Comparison of ENCODE assay signal across 8 mouse cellular contexts in the genomic region with DNA sequence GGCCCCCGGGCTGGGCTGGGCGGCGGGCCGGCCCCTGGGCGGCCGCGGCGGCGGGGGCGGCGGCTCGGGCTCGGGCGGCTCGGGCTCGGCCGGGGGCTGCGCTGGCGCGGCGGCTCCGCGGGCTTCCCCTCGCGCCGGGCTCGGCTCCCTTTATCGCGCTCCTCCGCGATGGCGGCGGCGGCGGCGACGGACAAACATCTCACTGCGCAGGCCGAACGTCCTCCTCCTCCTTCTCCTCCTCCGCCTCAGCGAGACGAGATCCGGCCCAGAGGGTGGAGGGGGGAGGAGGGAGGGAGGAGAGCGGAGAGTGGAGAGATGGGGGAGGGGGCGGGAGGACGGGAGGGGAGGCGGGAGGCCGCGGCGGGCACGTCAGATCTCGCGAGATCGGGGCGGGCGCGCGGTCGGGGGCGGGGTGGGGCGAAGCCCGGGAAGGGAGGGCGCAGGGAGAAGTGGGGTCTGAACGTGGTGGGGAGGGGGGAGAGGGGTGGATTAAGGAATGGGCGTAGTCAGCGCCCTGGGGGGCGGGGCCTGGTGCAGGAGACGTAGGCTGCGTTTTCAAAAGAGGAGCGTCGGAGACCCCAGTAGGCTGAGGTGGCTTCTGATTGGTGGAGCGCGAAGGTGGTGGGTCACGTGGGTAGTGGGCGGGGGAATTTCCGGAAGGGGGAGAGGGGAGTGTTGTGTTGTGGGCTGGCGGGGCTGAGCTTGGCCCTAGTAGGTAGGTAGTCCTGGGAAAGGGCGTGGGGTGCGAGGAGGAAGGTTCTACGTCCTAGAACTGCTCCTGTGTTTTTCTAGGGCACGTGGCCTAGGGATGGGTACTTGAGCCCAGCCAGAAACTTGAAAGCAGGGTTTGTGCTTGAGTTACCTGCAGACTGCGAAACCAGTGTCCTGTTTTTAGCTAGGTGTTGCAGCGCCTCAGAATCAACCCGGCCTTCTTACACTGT. TPM values are rescaled to one million over a fixed set of nuclear protein-coding genes. Genes with fewer than 3 reads are reported as not detected.
DNase-seq lines count a peak whose midpoint lies in the region; ATAC-seq and TF ChIP-seq lines count a peak whose summit lies in the region.

A gene (minus strand): TSS at position 45 of the 941 bp plus-strand sequence.

- H3K9ac ChIP-seq in heart, embryonic 15.5 days: peak within 1 kb of the TSS; percentile 96
- H3K9ac ChIP-seq in liver, embryonic 14.5 days (replicated peaks): peak within 1 kb of the TSS; percentile 86
- H3K9ac ChIP-seq in neural tube, embryonic 11.5 days (ENCODE audit: low read length): peak within 1 kb of the TSS; percentile 96
- H3K9ac ChIP-seq in stomach, postnatal 0 days (ENCODE audit: low read length): peak within 1 kb of the TSS; percentile 98

- H3K4me3 ChIP-seq in forebrain, embryonic 10.5 days: peak within 1 kb of the TSS; percentile 86
- H3K4me3 ChIP-seq in heart, embryonic 15.5 days: peak within 1 kb of the TSS; percentile 96
- H3K4me3 ChIP-seq in liver, embryonic 14.5 days (ENCODE audit: insufficient read depth in 1 of 2, low read depth in 2 of 2, low read length in 2 of 2): peak within 1 kb of the TSS; percentile 82 to 96
- peak within 1 kb of the TSS; percentile 100 for H3K4me3 ChIP-seq in neural tube, embryonic 11.5 days (ENCODE audit: low read depth, low read length)
- peak within 1 kb of the TSS; percentile 93 for H3K4me3 ChIP-seq in stomach, postnatal 0 days (ENCODE audit: low read depth, low read length)

- no peak; the same call in 1 of the 2 replicates for TF ChIP-seq EP300 in liver, embryonic 14.5 days (IDR thresholded peaks at IDR 0.05; ENCODE audit: low read depth)
- peak; percentile 71 for TF ChIP-seq EP300 in stomach, postnatal 0 days (optimal IDR thresholded peaks at IDR 0.05)

- no peaks in the 10 kb centered on the region for H3K9me3 ChIP-seq in forebrain, embryonic 10.5 days
- no peaks in the 10 kb centered on the region for H3K9me3 ChIP-seq in heart, embryonic 15.5 days (replicated peaks)
- H3K9me3 ChIP-seq in liver, embryonic 14.5 days (ENCODE audit: control insufficient read depth, low read length): no peaks in the 10 kb centered on the region
- no peaks in the 10 kb centered on the region for H3K9me3 ChIP-seq in neural tube, embryonic 11.5 days (ENCODE audit: control insufficient read depth, low read length)
- H3K9me3 ChIP-seq in stomach, postnatal 0 days (ENCODE audit: control insufficient read depth, low read length): no peaks in the 10 kb centered on the region

- TF ChIP-seq CTCF in liver, embryonic 14.5 days (IDR thresholded peaks at IDR 0.05; ENCODE audit: low read depth): no peak
- TF ChIP-seq CTCF in stomach, postnatal 0 days (IDR thresholded peaks at IDR 0.05; ENCODE audit: low read depth): no peak

- peaks cover 30% of the 10 kb centered on the region for H3K4me1 ChIP-seq in forebrain, embryonic 10.5 days
- peaks cover 22% of the 10 kb centered on the region for H3K4me1 ChIP-seq in heart, embryonic 15.5 days (replicated peaks)
- H3K4me1 ChIP-seq in liver, embryonic 14.5 days (replicated peaks; ENCODE audit: control insufficient read depth in 2 of 2, insufficient read depth in 2 of 2, low read length in 1 of 2): peaks cover 0 to 12% of the 10 kb centered on the region in 2 experiments
- H3K4me1 ChIP-seq in neural tube, embryonic 11.5 days (ENCODE audit: control insufficient read depth, insufficient read depth, low read length): peaks cover 4% of the 10 kb centered on the region; the same call in 1 of the 2 replicates
- 0 out of 2 replicates have a peak, but pooled peaks cover 1% of the 10 kb centered on the region for H3K4me1 ChIP-seq in stomach, postnatal 0 days (replicated peaks; ENCODE audit: control insufficient read depth, insufficient read depth)

- peak; percentile 98 for ATAC-seq in heart, embryonic 15.5 days (replicated peaks; ENCODE audit: insufficient number of reproducible peaks, insufficient read depth, low FRiP score, low read depth)
- peak; percentile 84 for ATAC-seq in liver, embryonic 14.5 days (ENCODE audit: insufficient read depth)
- peak; percentile 98 for ATAC-seq in neural tube, embryonic 11.5 days (ENCODE audit: insufficient read depth, low FRiP score, low TSS enrichment)
- peak; percentile 96 for ATAC-seq in stomach, postnatal 0 days (ENCODE audit: low FRiP score, low TSS enrichment)

- H3K36me3 ChIP-seq in forebrain, embryonic 10.5 days (replicated peaks): no peaks in the 10 kb centered on the region; the same call in 1 of the 2 replicates
- no peaks in the 10 kb centered on the region for H3K36me3 ChIP-seq in heart, embryonic 15.5 days
- no peaks in the 10 kb centered on the region for H3K36me3 ChIP-seq in liver, embryonic 14.5 days (replicated peaks; ENCODE audit: control insufficient read depth, insufficient read depth, low read depth)
- no peaks in the 10 kb centered on the region for H3K36me3 ChIP-seq in neural tube, embryonic 11.5 days (ENCODE audit: control insufficient read depth, insufficient read depth, low read length)
- no peaks in the 10 kb centered on the region for H3K36me3 ChIP-seq in stomach, postnatal 0 days (ENCODE audit: control insufficient read depth, insufficient read depth, low read length)

- whole genome bisulfite sequencing in forebrain, embryonic 10.5 days: 2% methylated on average over 50 of the region's 85 CpGs
- WGBS in heart, embryonic 15.5 days: 2% methylated on average over 38 of the region's 85 CpGs
- WGBS in liver, embryonic 14.5 days (ENCODE audit: insufficient replicate concordance): under 1% methylated on average over 80 of the region's 85 CpGs
- WGBS in neural tube, embryonic 11.5 days: 2% methylated on average over 44 of the region's 85 CpGs
- WGBS in stomach, postnatal 0 days: 2% methylated on average over 42 of the region's 85 CpGs

- peak within 1 kb of the TSS; percentile 82 for H3K4me2 ChIP-seq in heart, embryonic 15.5 days
- H3K4me2 ChIP-seq in liver, embryonic 14.5 days (ENCODE audit: low read depth): peak within 1 kb of the TSS; percentile 82
- peak within 1 kb of the TSS; percentile 65 for H3K4me2 ChIP-seq in neural tube, embryonic 11.5 days (ENCODE audit: low read depth)
- peak within 1 kb of the TSS; percentile 68 for H3K4me2 ChIP-seq in stomach, postnatal 0 days (replicated peaks; ENCODE audit: low read depth)

- DNase-seq in CD8-positive naive resting alpha-beta T cell, adult 2 months (ENCODE audit: low read depth in 2 of 2, low spot score in 2 of 2): peak; percentile 95 to 96
- DNase-seq in c-Kit-positive CD71-negative TER-119-negative erythroid progenitor cells, embryonic 14.5 days (ENCODE audit: low read depth): peak; percentile 94
- DNase-seq in forebrain, embryonic 10.5 days (ENCODE audit: extremely low spot score, low spot score): peak; percentile 97
- DNase-seq in kidney, postnatal 25 days: peak; percentile 97 to 98
- DNase-seq in liver, embryonic 14.5 days (ENCODE audit: low read depth in 3 of 3, low spot score in 3 of 3): peak; percentile 84 to 87 (median 85)
- peak; percentile 98 for DNase-seq in neural tube, embryonic 11.5 days (ENCODE audit: low spot score)
- peak; percentile 97 for DNase-seq in stomach, postnatal 0 days (ENCODE audit: low spot score)

- H3K27me3 ChIP-seq in forebrain, embryonic 10.5 days (ENCODE audit: poor library complexity, severe bottlenecking): no peaks in the 10 kb centered on the region
- H3K27me3 ChIP-seq in heart, embryonic 15.5 days: no peaks in the 10 kb centered on the region
- H3K27me3 ChIP-seq in liver, embryonic 14.5 days (ENCODE audit: control insufficient read depth, insufficient read depth, low read length): no peaks in the 10 kb centered on the region
- no peaks in the 10 kb centered on the region for H3K27me3 ChIP-seq in neural tube, embryonic 11.5 days (ENCODE audit: control insufficient read depth, insufficient read depth, low read length)
- H3K27me3 ChIP-seq in stomach, postnatal 0 days (ENCODE audit: control insufficient read depth, insufficient read depth, low read length): no peaks in the 10 kb centered on the region

- H3K27ac ChIP-seq in forebrain, embryonic 10.5 days: peak within 1 kb of the TSS; percentile 98
- peak within 1 kb of the TSS; percentile 99 for H3K27ac ChIP-seq in heart, embryonic 15.5 days
- peak within 1 kb of the TSS; percentile 76 for H3K27ac ChIP-seq in liver, embryonic 14.5 days
- H3K27ac ChIP-seq in neural tube, embryonic 11.5 days (ENCODE audit: low read depth, low read length): peak within 1 kb of the TSS; percentile 99
- peak within 1 kb of the TSS; percentile 99 for H3K27ac ChIP-seq in stomach, postnatal 0 days (replicated peaks)

RNA-seq across cellular contexts. Expression of the gene that starts here (rescaled TPM):
- polyA plus RNA-seq in forebrain, embryonic 10.5 days (2016; fragmentation: Nextera tagmentation; extraction: Ambion mirVana): 34.0 and 35.9 TPM in 2 replicates
- 21.3 and 22.5 TPM in 2 replicates for polyA plus RNA-seq in heart, embryonic 15.5 days (2015; fragmentation: Nextera tagmentation; extraction: Ambion mirVana)
- polyA plus RNA-seq in liver, embryonic 14.5 days (2012; rRNA removed): 9.7 and 25.8 TPM in 2 replicates
- polyA plus RNA-seq in liver, embryonic 14.5 days (2014; fragmentation: Nextera tagmentation; extraction: Ambion mirVana): 22.9 and 28.0 TPM in 2 replicates
- polyA plus RNA-seq in neural tube, embryonic 11.5 days (2014; fragmentation: Nextera tagmentation; extraction: Ambion mirVana): 46.8 and 49.6 TPM in 2 replicates
- polyA plus RNA-seq in stomach, postnatal 0 days (2015; fragmentation: Nextera tagmentation; extraction: Ambion mirVana): 23.7 and 26.5 TPM in 2 replicates

Comparison
In these comparisons a context has a peak if more than half of its experiments do, and no peak if none do; other contexts are left out.
1. Peak in every context shown above with its lines: DNase-seq, ATAC-seq, H3K4me3 ChIP-seq and H3K27ac ChIP-seq.